Comparison of ENCODE assay signal across 8 mouse cellular contexts in genomic region chr8:70673079-70673856, GRCm38 (mm10). TPM values are rescaled to one million over a fixed set of nuclear protein-coding genes. Genes with fewer than 3 reads are reported as not detected.
DNase-seq lines count a peak whose midpoint lies in the region; ATAC-seq and TF ChIP-seq lines count a peak whose summit lies in the region.

Gene Lsm4 (plus strand): TSS chr8:70673248.

- H3K4me1 ChIP-seq in G1E (ENCODE audit: insufficient read depth, low read depth, low read length): peaks cover 64% of the 10 kb centered on the region
- peaks cover 19% of the 10 kb centered on the region for H3K4me1 ChIP-seq in forebrain, embryonic 16.5 days (replicated peaks; ENCODE audit: control insufficient read depth, insufficient read depth, low read length)
- peaks cover 10% of the 10 kb centered on the region for H3K4me1 ChIP-seq in lung, embryonic 14.5 days (ENCODE audit: insufficient read depth)
- peaks cover 17% of the 10 kb centered on the region for H3K4me1 ChIP-seq in olfactory bulb, adult 2 months (ENCODE audit: control insufficient read depth, insufficient read depth, low read length)
- peaks cover 30% of the 10 kb centered on the region for H3K4me1 ChIP-seq in thymus, adult 2 months (replicated peaks; ENCODE audit: control insufficient read depth, insufficient read depth, low read length)

- ATAC-seq in G1E (ENCODE audit: extremely low read depth, insufficient number of reproducible peaks, low FRiP score, poor library complexity, severe bottlenecking): peak; percentile 95
- ATAC-seq in forebrain, embryonic 16.5 days: peak; percentile 98
- peak; percentile 97 for ATAC-seq in lung, embryonic 14.5 days (ENCODE audit: insufficient read depth)

- peak within 1 kb of the TSS; percentile 93 for H3K27ac ChIP-seq in forebrain, embryonic 16.5 days (ENCODE audit: low read length)
- peak within 1 kb of the TSS; percentile 94 for H3K27ac ChIP-seq in layer of hippocampus, adult 2 months
- peak within 1 kb of the TSS; percentile 95 for H3K27ac ChIP-seq in lung, embryonic 14.5 days (ENCODE audit: low read depth)
- peak within 1 kb of the TSS; percentile 81 for H3K27ac ChIP-seq in olfactory bulb, adult 2 months (ENCODE audit: insufficient read depth, low read depth, low read length)
- H3K27ac ChIP-seq in thymus, adult 2 months (ENCODE audit: control insufficient read depth, insufficient read depth, low read length): peak within 1 kb of the TSS; percentile 81

- TF ChIP-seq CTCF in G1E (IDR thresholded peaks at IDR 0.05; ENCODE audit: low read depth, low read length): peak; percentile 42
- TF ChIP-seq CTCF in layer of hippocampus, adult 2 months (conservative IDR thresholded peaks at IDR 0.05): peak; percentile 86
- peak; percentile 85 for TF ChIP-seq CTCF in lung, embryonic 14.5 days (IDR thresholded peaks at IDR 0.05; ENCODE audit: low read depth)
- TF ChIP-seq CTCF in olfactory bulb, adult 2 months (IDR thresholded peaks at IDR 0.05; ENCODE audit: insufficient read depth, low read depth, low read length): peak; percentile 82
- TF ChIP-seq CTCF in thymus, adult 2 months (IDR thresholded peaks at IDR 0.05; ENCODE audit: borderline replicate concordance, control insufficient read depth, extremely low read depth, insufficient read depth, low read length, poor library complexity): peak; percentile 86; the same call in 1 of the 2 replicates

- H3K9me3 ChIP-seq in G1E (replicated peaks): no peaks in the 10 kb centered on the region
- H3K9me3 ChIP-seq in forebrain, embryonic 16.5 days (ENCODE audit: control insufficient read depth, low read length): no peaks in the 10 kb centered on the region
- no peaks in the 10 kb centered on the region for H3K9me3 ChIP-seq in lung, embryonic 14.5 days (ENCODE audit: low read depth, low read length)

- peak within 1 kb of the TSS; percentile 76 for H3K4me3 ChIP-seq in G1E (ENCODE audit: low read depth, low read length)
- peak within 1 kb of the TSS; percentile 52 for H3K4me3 ChIP-seq in forebrain, embryonic 16.5 days (replicated peaks; ENCODE audit: low read length)
- peak within 1 kb of the TSS; percentile 83 for H3K4me3 ChIP-seq in layer of hippocampus, adult 2 months
- peak within 1 kb of the TSS; percentile 68 for H3K4me3 ChIP-seq in lung, embryonic 14.5 days (ENCODE audit: low read depth, low read length)
- H3K4me3 ChIP-seq in olfactory bulb, adult 2 months (ENCODE audit: insufficient read depth, low read depth, low read length): peak within 1 kb of the TSS; percentile 58
- H3K4me3 ChIP-seq in thymus, adult 2 months (ENCODE audit: control insufficient read depth, insufficient read depth, low read length): peak within 1 kb of the TSS; percentile 58

- under 1% methylated on average over 60 of the region's 60 CpGs for WGBS in forebrain, embryonic 16.5 days
- WGBS in lung, embryonic 14.5 days: under 1% methylated on average over 60 of the region's 60 CpGs
- under 1% methylated on average over 60 of the region's 60 CpGs for WGBS in olfactory bulb, adult 2 months
- WGBS in thymus, adult 2 months: under 1% methylated on average over 60 of the region's 60 CpGs

- H3K4me2 ChIP-seq in forebrain, embryonic 16.5 days (ENCODE audit: low read length): peak within 1 kb of the TSS; percentile 83
- H3K4me2 ChIP-seq in lung, embryonic 14.5 days: peak within 1 kb of the TSS; percentile 93

- intact Hi-C loops in heart, postnatal 36 days (cut with DNase I): loop anchor here (1.0 to 5.0 kb wide), 2 partner anchors 25 to 79 kb away; partner anchors contain the start of genes Jund and Rab3a

- TF ChIP-seq POLR2A in olfactory bulb, adult 2 months (IDR thresholded peaks at IDR 0.05; ENCODE audit: insufficient read depth, low read depth, low read length): 0 out of 2 replicates have a peak, but pooled peaks have one; percentile 19
- TF ChIP-seq POLR2A in thymus, adult 2 months (IDR thresholded peaks at IDR 0.05; ENCODE audit: control insufficient read depth, extremely low read depth, insufficient read depth, low read length, poor library complexity): peak; percentile 94

- peak within 1 kb of the TSS; percentile 60 for H3K9ac ChIP-seq in forebrain, embryonic 16.5 days (replicated peaks; ENCODE audit: low read depth, low read length)
- H3K9ac ChIP-seq in lung, embryonic 14.5 days: peak within 1 kb of the TSS; percentile 79

- H3K27me3 ChIP-seq in G1E (ENCODE audit: insufficient read depth, low read length): no peaks in the 10 kb centered on the region
- no peaks in the 10 kb centered on the region for H3K27me3 ChIP-seq in forebrain, embryonic 16.5 days (replicated peaks; ENCODE audit: control insufficient read depth, insufficient read depth, low read length)
- H3K27me3 ChIP-seq in lung, embryonic 14.5 days (ENCODE audit: insufficient read depth, low read length): no peaks in the 10 kb centered on the region
- no peaks in the 10 kb centered on the region for H3K27me3 ChIP-seq in thymus, adult 2 months (ENCODE audit: control insufficient read depth, insufficient read depth, low read length)

- DNase-seq in G1E (ENCODE audit: low spot score): peak; percentile 97
- peak; percentile 96 to 99 for DNase-seq in cerebellum, adult 18-20 months
- DNase-seq in heart, postnatal 36 days: peak; percentile 99
- DNase-seq in layer of hippocampus, adult 2 months (ENCODE audit: low spot score in 2 of 2): peak; percentile 95 to 99
- DNase-seq in lung, embryonic 14.5 days: peak; percentile 100
- peak; percentile 98 for DNase-seq in thymus, adult 2 months

- H3K36me3 ChIP-seq in G1E (replicated peaks): peaks cover 42% of the 10 kb centered on the region
- H3K36me3 ChIP-seq in forebrain, embryonic 16.5 days (ENCODE audit: control insufficient read depth, insufficient read depth): no peaks in the 10 kb centered on the region
- peaks cover 15% of the 10 kb centered on the region for H3K36me3 ChIP-seq in lung, embryonic 14.5 days (ENCODE audit: insufficient read depth)
- H3K36me3 ChIP-seq in thymus, adult 2 months (ENCODE audit: control insufficient read depth, insufficient read depth, low read length): 0 out of 2 replicates have a peak, but pooled peaks cover 3% of the 10 kb centered on the region

RNA-seq across cellular contexts. Expression of gene Lsm4, which starts in this region (rescaled TPM):
- total RNA-seq in G1E (2014; fragmentation: Nextera tagmentation) (94.1 and 95.7 TPM in 2 replicates), G1E (2017) (151 and 174 TPM in 2 replicates)
- 889 and 1,166 TPM in 2 replicates for polyA plus RNA-seq in G1E (2012)
- polyA plus RNA-seq in forebrain, embryonic 16.5 days (2015; fragmentation: Nextera tagmentation; extraction: Ambion mirVana): 166 and 168 TPM in 2 replicates
- total RNA-seq in heart, postnatal 36 days (2021): 10 to 100 TPM; 64.0 to 66.8 TPM
- 10 to 100 TPM; 58.2 to 61.8 TPM for total RNA-seq in layer of hippocampus, adult 2 months (2021)
- polyA plus RNA-seq in lung, embryonic 14.5 days (2014; fragmentation: Nextera tagmentation; extraction: Ambion mirVana): 305 and 327 TPM in 2 replicates
- not detected in 2 replicates for polyA plus RNA-seq in olfactory bulb, adult 2 months (2012; ENCODE audit: insufficient read depth, insufficient read length, low replicate concordance, missing spikeins)
- polyA plus RNA-seq in thymus, adult 2 months (2012; rRNA removed): 192 and 199 TPM in 2 replicates

Comparison
In these comparisons a context has a peak if more than half of its experiments do, and no peak if none do; other contexts are left out.
1. Peak in every context shown above with its lines: DNase-seq, ATAC-seq, H3K4me3 ChIP-seq and H3K27ac ChIP-seq.